Mouse (Mus musculus) c-Kit-positive CD71-positive TER-119-positive erythroid progenitor cells, embryonic 14.5 days (primary cell): ENCODE data around the gene Zfp593.

Experiments used
- DNase-seq: peaks from one replicate; pipeline ENCODE4 v3.0.0-alpha.2; 2013; ENCODE audit warnings: low spot score

The Zfp593 gene

DNA sequence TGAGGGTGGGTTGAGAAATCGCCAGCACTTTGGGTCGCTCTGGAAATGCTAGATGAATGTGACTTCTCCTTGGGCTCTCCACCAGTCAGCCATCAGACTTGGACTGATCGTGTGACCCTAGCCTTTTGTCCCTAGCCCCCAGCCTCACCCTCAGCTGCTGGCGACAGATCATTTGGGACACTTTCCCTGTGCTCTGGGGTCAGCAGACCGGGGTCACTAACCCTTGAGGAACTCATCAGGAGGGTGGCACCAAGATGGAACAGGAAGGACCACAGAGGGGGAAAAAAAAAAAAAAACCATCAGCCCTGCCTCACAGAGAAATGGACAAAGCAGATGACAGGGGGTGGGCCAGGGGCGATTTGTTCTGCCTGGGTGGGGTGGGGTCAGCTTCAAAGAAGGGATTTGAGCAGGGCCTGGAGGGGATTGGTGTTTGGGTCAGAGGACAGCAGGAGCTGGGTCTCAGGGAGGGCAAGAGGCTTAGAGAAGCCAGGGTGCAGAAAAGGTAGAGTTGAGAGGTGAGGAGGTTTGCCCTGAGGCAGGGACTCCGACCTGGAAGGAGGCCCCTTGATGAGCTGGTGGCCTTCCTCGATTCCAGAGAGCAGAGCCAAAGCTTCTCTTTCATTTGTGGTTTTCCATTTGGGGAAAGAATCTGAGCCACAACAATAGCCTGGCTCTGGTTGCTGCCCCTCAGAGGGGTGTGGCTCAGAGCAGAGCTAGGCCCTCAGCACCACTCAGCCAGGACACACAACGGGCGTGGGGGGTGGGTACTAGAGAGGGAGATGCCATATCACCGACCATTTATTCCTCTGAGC lies 12.0 kb upstream of the Zfp593 start:
- no peak for DNase-seq

DNA sequence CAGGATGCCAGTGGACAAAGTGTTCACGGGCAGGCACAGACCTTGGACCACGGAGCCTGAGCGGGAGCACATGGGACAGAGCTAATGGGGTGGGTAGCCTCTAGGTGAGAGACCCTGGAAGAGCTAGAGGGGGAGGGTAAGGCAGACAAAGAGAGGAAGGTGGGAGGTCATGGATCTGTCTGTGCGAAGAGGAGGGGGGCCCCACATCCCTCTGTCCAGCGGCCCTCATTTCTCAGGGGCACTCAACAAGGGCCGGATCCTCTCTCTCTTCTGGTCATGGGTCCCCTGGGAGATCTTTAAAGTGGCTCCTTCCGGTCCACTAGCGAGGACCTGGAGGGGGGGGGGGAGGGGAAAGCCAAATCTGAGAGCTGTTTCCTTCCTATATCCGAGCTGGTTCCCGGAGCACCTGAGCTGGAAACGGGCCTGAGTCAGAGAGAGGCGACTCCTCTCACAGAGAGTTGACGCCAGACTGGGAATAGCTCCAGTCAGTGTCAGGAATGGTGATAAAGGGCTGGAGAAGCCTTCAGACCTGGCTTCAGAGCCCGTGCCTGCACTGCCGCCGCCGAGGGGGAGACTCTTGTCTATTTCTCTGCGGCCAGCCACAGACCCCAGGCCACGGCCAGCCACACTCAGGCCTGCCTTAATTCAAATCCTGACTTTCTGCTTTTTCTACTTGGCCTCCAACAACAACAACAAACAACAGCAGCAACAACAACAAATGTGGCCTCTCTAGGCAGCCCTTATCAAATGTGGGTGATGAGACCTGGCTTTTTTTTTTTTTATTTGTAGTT lies 11.2 kb upstream of the Zfp593 start:
- no peak for DNase-seq

DNA sequence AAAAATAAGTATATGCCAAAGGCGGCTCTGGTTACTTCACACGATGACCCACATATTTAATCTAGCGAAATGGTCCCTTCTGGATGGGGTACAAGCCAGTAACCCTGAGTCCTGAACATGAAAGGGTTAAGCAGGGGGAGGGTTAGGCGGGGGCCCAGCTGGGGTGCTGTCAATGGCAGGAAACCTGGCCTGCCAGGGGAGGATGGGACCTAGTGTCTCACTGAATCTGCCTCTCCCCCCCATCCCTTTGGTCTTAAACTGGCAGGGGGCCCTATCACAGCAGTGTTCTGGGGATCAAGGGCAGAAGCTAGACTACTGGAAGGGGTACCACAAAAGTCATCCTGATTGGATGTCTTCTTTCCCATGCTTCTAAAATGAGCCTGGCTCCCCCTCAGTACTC lies 10.5 kb upstream of the Zfp593 start:
- no peak for DNase-seq

- no peak for DNase-seq
Measured at GRCm38 (mm10) chr4:134254835-134255234, 9.4 kb upstream of the Zfp593 start.

GRCm38 (mm10) chr4:134253722-134254324 lies 8.4 kb upstream of the Zfp593 start, which contains the start of gene Grrp1:
TSS of gene Grrp1 (minus strand) at chr4:134254106.
- no peak for DNase-seq

- no peak for DNase-seq
Measured at GRCm38 (mm10) chr4:134252911-134253721, 7.7 kb upstream of the Zfp593 start.

DNA sequence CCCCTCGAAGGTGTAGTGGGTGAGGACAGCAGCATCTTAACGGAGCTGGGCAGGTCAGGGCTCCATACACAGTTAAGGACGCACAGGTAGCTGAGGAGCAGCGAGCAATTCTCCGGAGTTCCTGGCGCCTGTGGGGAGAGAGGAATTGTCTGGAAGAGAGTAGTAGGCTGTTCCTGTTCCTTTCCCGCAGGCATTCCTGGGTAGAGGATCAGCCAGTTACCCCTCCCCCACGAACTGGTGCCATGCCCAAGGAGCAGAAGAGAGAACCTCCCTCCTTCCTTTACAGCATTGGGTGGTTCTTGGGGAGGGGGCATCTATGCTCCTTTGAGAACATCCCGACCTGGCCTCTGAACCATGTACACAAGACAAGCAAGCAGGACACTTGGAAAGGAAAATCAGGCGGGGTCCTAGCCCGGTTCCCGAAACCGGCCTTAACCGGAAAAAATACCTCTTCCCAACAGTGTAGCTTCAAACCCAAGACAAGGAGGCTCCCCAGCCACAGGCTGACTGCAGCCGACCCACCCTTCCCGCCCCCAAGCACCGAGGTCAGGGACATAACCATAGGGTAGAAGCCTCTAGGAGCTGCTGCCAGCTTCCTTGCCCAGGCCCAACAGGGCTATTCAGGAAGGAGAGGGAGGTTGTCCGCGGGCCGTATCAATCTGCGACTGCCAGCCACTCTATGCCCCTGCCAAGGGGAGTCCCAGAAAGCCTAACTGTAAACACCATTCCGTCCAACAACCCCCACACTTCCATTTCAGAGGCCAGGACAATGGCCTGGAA lies 6.9 kb upstream of the Zfp593 start:
- DNase-seq, result no peak

- DNase-seq, result no peak
Measured at GRCm38 (mm10) chr4:134251241-134252130, 6.1 kb upstream of the Zfp593 start.

DNA sequence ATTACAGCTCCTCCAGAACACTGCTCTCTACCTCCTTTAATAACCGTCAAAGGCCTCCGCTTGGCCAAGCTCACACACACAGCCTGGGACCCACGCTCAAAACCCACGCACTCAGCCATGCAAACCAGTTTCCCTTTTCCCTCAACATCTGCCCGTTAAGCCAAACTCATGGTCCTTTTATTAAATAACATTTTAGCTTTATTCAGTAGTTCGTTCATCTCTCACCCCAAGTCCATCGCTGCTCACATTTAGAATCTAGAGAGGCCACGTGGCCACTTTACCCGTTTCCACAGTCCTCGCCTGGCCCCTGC lies 5.5 kb upstream of the Zfp593 start:
- DNase-seq, result no peak

DNA sequence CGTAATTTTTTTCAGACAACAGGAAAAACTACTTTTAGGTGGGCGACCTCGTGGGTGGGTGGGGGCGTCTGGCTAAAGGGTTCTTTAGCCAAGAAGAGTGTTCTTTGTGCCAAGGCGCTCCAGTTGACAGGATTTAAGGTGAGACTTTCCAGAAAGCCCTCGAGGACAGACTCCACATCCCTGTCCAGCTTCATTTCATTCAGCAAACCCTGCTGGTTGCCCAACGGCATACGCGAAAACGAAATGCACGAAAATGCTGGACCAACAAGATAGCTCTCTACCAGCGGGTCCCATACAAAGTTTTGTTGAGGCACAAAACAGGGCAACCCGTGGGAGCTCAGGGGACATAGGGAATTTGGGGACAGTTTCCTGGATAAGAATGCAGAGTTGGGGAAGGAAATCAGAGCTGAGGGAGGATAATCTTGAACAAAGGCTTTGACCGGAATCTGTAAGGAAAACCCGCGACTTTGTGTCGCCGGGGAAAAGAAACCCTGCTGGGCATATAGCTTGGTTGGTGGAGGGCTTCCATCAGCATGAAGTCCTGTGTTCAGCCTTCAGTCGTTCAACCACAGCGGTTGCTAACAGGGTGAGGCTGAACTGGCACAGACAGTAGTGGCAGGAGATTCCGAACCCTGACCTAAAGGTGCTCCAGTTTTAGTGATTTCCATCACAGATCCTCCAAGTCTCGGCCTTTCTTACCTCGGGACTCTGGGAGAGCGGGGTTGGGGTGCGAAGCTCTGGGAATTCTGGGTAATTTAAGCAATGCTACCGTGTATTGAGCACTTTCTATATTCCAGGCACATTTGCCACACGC lies 4.9 kb upstream of the Zfp593 start:
- no peak for DNase-seq

DNA sequence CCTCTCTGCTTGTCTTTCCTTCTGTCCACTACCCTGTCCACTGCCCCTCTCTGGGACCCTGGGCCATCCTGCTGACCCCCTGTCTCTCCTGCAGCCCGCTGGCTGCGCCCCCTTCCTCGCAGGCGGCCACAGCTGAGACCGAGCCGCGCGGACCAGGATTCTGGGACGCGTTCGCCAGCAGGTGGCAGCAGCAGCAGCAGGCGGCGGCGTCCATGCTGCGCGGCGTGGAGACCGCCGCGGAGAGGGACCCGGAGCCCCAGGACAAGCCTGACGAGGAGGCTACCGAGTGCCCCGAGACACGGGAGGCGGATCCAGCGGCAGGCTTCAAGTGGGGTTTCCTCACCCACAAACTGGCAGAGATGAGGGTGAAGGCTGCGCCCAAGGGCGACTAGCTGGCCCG lies 4.3 kb upstream of the Zfp593 start:
- DNase-seq, result no peak

- DNase-seq, result no peak
Measured at GRCm38 (mm10) chr4:134246719-134247258, 1.4 kb upstream of the Zfp593 start, which contains the start of gene Gm30191. TSS of gene Gm30191 (plus strand) at chr4:134246935.

DNA sequence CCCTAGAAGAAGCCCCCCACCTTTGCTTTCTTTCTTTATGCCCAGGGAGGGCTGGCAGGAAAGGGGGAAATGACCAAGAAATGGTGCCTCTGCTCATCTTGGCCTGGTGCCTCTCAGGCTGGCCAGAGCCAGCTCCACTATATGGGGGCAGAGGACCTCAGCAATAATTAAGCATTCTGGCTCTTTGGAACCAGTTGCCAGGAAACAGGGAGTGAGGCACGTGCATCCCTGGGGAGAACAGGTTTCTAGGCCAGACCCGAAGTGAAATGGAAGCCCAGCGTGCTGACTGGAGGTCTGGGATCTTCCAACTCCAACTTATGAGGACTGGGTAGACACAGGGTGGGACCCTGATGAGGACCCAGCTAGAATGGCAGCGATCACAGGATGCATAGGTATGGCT lies 864 bp upstream of the Zfp593 start:
- DNase-seq, result no peak

DNA sequence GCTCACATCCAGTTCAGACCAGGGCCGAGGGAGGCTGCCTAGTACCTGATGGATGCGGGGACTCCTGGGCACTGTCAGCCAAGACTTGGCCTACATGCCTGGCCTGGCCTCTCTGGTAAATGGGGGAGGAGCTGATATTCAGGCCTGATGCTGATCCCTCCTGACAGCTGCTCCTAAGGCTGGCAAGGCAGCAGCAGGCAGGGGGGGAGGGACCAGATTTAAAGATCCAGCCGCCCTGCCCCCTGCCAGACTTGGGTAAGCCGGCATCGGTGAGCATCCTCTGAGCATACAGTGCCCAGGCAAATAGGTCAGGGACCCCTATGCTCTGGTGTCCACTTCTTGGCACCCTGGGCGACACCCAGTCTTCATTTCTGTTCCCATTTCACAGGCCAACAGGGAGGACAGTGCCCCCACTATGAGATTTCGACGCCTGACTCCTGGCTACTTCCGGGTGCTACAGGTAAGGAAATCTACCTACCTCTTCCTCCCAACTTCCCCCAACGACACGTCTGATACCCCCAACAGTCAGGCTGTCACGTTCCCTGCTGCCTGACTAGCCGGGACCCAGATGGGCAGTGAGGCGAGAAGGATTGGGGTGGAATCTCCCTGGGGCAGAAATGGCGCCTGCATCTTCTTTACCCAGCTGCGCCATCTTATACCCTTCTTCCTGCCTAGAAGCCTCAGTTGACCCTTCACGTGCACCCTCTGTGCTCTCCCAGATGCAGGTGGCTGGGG lies 1.7 kb downstream of the Zfp593 start, which contains the start of gene E130218I03Rik:
E130218I03Rik (plus strand) TSS at position 147 of the 735 bp plus-strand sequence.
- DNase-seq, result no peak

- DNase-seq, result no peak
Measured at GRCm38 (mm10) chr4:134238686-134239085, 6.7 kb downstream of the Zfp593 start.

DNA sequence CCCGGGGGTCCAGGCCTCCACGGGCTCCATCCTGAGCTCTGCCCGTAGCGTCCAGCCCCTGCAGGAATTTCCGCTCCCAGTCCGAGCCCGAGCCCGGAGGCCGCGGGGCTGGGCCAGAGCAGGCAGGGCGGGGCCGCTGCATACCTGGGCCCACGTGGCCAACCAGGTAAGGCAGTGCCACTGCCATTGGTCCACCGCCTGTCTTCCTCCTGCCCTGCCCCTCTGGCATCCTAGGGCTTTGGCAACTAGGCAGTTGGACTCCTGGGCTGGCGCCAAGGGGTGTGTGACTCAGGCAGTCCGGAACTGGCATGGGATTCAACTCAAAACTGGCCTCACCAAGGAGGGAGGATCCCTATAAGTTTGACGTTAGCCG lies 7.1 kb downstream of the Zfp593 start, which contains the start of gene Cnksr1:
Cnksr1 (minus strand) TSS at position 121 of the 373 bp plus-strand sequence.
- DNase-seq, result no peak

DNA sequence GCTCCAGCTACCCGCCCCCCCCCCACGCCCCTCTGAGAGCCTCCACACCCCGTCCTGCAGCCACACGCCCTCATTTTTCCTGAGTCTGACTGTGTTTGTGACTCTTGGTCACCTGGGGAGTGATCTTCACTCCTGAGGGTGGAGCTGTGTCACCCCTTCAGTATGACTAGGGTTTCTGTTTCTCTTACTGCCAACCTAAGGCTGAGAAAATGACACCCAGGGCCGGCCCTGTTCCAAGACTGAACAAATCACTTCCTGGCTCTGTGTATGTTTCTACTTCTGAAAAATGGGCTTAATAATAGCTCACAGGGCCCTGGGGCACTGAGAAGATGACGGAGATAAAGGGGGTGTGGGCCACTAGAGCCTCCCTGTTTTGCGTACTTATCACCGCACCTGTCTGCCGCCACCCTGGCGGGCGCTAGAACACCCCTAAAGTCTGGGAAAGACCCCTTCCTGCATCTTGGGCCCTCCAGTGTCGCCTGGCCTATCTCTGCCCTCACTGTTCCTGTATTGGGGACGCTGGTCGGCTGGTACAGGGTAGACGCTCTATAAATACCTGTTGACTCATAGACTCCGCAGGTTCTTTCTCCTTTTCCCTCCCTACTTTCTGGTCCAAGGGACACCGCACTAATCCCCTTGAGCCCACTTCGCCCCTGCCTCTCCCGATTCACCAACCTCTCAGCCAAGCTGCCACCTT lies 7.7 kb downstream of the Zfp593 start:
- no peak for DNase-seq

- DNase-seq, result no peak
Measured at GRCm38 (mm10) chr4:134234876-134235275, 10.5 kb downstream of the Zfp593 start.
